Mouse (Mus musculus) mature B cell (primary cell): ENCODE data around the gene Elovl1.

Experiments used
- in situ Hi-C: fragments of 300-500 bp; cut with MboI; formaldehyde crosslinking; loops from 2 replicates; pipeline ENCODE4 v1.14.3; 2019

Elovl1 gene

GRCm38 (mm10) chr4:118429215-118429895, 1.5 kb downstream of the Elovl1 start:
- in situ Hi-C loops: no loop called here

- in situ Hi-C loops: no loop called here
Observed at GRCm38 (mm10) chr4:118432332-118432731, 4.4 kb downstream of the Elovl1 start.

- in situ Hi-C loops: no loop called here
Observed at GRCm38 (mm10) chr4:118436820-118437603, 9.1 kb downstream of the Elovl1 start, which contains the start of gene Cdc20. Gene Cdc20 (minus strand): TSS chr4:118437352.

DNA sequence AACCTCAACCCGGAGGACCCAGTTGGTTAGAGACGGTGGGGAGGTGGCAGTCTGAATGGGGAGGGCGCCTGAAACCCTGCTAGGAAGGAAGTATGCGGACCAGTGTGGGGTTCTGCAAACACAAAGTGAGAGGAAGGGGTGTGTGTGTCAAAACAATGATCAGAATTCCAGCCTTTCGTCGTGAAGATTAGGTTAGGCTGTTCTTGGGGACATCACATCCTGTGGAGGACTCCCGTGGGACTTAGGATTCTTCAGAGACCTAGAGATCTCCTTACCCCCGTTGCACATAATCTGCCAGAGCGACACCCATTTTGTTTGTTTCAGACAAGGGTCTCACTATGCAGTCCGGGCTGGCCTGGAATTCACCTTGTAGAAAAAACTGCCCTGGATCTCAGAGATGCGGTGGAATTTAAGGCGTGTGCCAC, 9.9 kb downstream of the Elovl1 start:
- in situ Hi-C loops: no loop called here

DNA sequence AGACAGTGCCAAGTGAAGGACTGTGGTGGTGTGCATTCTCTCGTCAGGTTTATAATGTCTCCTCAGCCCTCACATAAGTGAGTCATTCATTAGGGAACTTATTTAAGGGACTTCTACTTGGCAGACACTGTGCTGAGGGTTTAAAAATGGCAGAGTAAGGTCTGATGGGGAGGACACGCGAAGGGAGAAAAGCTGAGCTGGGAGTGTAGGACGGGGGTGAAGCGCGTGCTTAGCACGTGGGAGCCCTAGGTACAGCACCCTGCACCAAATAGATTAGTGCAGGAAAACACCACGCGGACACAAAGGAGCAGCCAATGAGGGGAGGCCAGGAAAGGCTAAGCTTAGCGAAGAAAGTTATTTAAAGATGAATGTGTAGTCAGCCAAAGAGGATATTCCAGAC, 17.2 kb downstream of the Elovl1 start:
- in situ Hi-C loops: no loop called here

DNA sequence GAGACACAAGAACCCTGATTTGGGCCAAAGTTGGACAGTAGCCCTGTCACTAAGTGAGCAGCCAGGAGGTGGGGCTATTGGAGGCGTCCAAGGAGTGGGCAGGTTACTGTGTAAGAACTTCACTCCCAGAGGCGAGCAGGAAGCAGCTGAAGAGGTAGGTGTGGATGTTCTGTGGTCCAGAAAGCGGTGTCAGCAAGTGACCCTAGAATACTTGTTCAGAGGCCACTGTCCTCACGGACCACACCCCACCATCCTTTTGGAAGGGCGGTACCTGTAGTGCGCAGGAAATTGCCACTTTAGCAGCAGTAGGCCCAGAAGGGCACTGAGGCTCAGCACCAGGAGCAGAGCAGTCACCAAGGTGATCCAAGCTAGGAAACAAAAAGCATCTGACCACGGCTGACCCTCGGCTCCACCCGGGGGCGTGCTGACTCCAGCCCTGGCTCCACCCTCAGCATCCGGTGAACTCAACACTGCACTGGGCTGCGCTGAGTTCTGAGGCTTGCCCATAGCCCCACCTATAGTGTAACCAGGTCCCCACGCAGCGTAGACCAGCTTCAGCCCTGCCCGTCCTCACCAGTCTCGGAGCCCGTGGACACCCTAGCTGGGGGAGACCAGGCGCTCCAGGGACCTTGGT, 18.0 kb downstream of the Elovl1 start:
- in situ Hi-C loops: no loop called here

DNA sequence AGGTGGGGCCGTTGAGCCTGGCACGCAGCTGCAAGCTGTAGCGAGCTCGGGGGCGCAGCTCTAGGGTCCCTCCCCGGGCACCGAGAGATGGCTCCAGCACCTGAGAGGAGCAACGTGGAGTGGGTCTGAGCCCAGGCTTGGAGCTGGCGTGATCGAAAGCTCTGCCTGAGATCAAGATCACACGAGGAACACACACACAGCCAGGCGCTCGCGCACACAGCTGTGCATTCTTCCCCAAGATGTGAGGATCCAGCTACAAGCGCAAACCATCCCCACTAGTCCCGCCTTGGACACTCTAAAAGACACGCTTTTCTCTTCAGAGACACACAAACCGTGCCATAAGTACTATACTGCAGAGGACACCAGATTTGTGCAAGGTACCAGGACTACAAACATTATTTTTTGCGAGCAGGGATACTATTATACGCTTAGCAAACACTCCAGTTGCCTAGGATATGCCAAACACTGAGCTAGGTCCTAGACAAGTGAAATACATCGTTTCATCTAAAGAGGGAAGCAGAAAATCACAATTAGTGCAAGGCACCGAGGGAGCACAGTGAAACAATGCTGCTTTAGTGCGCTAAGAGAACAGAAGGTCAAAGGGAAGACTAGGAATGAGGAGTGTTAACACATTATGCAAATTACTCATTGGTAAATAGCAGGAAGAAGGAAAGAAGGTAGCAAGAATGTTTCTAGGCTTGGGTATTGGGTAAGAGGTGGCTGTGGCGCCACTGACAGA, 18.7 kb downstream of the Elovl1 start:
- in situ Hi-C loops: no loop called here

- in situ Hi-C loops: no loop called here
Observed at GRCm38 (mm10) chr4:118457345-118457975, 29.6 kb downstream of the Elovl1 start, which contains the start of gene Mpl. Gene Mpl (minus strand): TSS chr4:118457513.

DNA sequence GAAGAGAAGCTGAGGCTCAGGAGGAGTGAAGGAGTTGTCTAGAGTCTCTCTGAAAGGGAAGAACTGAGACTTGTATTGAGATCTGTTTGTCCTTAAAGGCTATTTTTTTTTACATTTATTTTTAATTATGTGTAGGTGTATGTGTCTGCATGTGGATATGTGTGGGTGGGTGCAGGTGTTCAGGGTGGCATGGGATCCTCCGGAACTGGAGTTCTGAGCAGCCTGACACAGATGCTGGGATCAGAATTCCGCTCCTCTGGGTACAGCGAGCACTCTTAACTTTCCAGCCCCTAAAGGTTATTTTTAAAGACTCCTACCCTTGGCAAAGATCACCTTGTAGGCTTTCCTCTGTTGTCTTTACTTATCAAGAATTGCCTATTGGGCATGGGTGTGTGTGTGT, 37.1 kb downstream of the Elovl1 start:
- in situ Hi-C loops: no loop called here

DNA sequence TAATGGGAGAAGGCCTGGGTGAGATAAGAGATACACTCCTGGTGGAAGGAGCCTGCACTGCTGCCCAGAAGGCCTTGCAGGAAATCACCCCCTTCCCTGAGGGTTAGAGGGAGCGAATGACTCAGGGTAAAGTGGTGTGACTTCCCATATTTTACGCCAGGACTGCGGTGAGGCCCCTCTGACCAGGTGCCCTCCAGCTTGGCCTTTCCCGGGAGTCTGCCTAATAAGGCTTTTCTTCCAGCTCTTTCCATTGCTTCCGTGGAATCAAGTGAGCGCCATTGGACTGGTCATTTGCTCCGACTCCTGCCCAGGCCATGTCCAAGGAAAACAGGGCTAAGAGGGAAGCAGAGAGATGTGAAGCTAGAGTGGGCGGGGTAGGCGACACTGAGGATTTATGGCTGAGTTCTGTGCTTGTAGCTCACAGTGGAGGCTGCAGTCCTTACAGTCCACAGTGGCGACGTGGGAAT, 37.8 kb downstream of the Elovl1 start:
- in situ Hi-C loops: no loop called here

DNA sequence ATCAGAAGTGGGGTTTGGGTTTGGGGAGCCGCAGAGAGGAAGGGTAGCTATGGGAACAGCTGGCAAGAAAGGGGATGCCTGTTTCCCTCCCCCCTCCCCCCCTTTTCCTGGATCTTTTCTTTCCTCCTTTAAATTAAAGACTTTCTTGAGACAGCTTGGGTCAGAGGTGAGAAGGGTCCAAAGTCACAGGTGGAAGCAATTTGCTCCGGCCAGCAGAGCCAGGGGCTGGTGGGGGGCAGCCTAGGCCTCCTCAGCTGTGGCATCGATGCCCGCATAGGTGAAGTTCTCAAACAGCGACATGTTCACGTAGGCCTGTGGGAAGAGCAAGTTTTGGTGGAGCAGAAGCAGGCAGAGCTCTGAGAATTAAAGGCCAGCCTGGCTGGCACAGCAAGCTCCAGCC, 43.4 kb downstream of the Elovl1 start:
- in situ Hi-C loops: no loop called here

- in situ Hi-C loops: no loop called here
Observed at GRCm38 (mm10) chr4:118472687-118473086, 44.8 kb downstream of the Elovl1 start.

DNA sequence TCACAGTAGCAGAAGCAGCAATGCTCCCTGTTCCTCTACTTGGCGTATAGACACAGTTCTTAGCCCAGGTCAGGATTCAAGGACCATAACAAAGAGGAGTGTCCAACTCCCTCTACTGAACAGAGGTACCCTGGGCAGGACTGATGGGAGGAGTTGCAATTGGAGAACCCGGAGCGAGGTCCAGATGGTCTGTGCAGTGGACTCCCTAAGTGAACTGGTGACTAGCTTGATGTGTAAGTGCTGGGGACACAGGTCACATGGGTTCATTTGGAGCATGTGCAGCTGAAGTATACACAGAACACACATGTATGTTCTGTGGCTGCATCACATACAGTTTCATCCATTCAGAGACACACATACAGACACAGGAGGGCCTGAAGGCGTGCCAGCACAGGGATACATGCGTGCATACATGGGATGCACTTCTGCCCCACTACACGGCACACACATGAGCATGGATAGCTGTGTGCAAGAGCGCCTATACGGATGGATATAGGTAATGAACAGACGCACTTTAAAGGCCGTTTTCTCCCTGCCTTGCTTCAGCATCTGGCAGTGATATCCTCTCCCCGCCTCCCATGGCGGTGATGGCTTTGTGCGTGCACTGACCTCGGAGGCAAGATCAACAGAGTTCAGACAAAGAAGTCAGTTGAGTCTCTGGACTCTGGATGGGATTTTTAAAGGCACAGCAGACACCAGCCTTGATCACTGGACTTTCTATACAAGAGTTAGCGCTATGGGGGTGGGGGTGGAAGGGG, 49.1 kb downstream of the Elovl1 start:
- in situ Hi-C loops: no loop called here
